10 mouse cellular contexts compared by ENCODE assay signal in the genomic region with DNA sequence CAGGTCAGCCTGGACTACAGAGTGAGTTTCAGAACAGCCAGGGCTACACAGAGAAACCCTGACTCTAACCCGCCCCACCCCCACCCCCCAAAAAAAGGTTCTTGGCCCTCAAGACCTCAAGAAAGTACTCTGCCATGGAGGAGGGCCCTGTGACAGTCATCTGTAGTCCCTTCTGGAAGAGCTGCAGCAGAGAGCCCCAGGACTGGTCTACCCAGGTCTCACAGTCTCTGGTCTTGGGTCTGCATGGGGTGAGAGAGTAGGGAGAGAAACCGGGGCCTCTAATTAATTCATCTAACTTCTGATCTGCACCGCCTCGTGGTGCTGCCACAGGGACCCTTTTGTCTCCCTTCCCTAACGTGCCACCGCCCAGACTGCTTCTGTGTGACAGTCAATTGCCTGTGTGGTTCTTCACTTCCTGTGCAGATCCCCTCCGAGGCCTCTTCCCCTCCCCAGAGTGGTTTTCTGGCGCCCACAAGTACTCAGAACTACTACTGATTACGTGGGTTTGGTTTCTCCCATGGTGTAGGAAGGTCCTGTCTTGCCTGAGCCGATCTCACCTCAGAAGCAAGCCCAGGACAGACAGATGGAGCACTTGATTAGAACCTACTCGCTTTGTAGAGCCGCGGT.
A peak's percentile ranks its signal among the peaks of the same experiment; 100 is the strongest.
DNase-seq lines count a peak whose midpoint lies in the region; ATAC-seq and TF ChIP-seq lines count a peak whose summit lies in the region.
"Had no signal": no experiment of that assay in that cellular context is flagged by ENCODE, and none has a peak within 500 bp of the region (broad histone marks: within the 10 kb centered on the region; RNA-seq: fewer than 3 reads in every experiment).

No protein-coding gene starts in this region.

- H3K4me1 ChIP-seq in neural tube, embryonic 12.5 days = no peaks in the 10 kb centered on the region
- no peaks in the 10 kb centered on the region for H3K4me1 ChIP-seq in midbrain, embryonic 14.5 days (ENCODE audit: control insufficient read depth, insufficient read depth, low read length)
- H3K4me1 ChIP-seq in kidney, adult 2 months (ENCODE audit: control insufficient read depth, insufficient read depth, low read length) = no peaks in the 10 kb centered on the region

- no peaks in the 10 kb centered on the region for H3K36me3 ChIP-seq in neural tube, embryonic 12.5 days
- peaks cover 11% of the 10 kb centered on the region; the same call in 1 of the 2 replicates for H3K36me3 ChIP-seq in midbrain, embryonic 14.5 days (ENCODE audit: control insufficient read depth, insufficient read depth, low read length)
- H3K36me3 ChIP-seq in kidney, adult 2 months (ENCODE audit: control insufficient read depth, insufficient read depth, low read length) = no peaks in the 10 kb centered on the region

- DNase-seq in neural tube, embryonic 10.5 days (ENCODE audit: extremely low spot score, low spot score) = no peak
- DNase-seq in midbrain, embryonic 14.5 days = no peak
- DNase-seq in thymus, postnatal 14 days = peak; percentile 89
- no peak for DNase-seq in kidney, adult 2 months
- DNase-seq in Muller cell, postnatal 12 days (ENCODE audit: inconsistent ontology term) = no peak
- DNase-seq in frontal cortex, postnatal 14 days (ENCODE audit: low spot score in 2 of 2) = no peak
- DNase-seq: adrenal gland, adult 2 months had no signal

- ATAC-seq in neural tube, embryonic 12.5 days (ENCODE audit: low FRiP score, low read depth) = 0 out of 2 replicates have a peak, but pooled peaks have one; percentile 7
- peak; percentile 100 for ATAC-seq in common myeloid progenitor, adult 5-6 weeks (replicated peaks; ENCODE audit: low read depth, poor library complexity, severe bottlenecking)
- ATAC-seq in midbrain, embryonic 14.5 days (ENCODE audit: low FRiP score, low TSS enrichment) = peak; percentile 55; the same call in 1 of the 2 replicates

- H3K4me2 ChIP-seq in neural tube, embryonic 12.5 days (replicated peaks) = no peak overlapping the region
- H3K4me2 ChIP-seq in midbrain, embryonic 14.5 days (ENCODE audit: low read length) = no peak overlapping the region

- TF ChIP-seq POLR2A in kidney, adult 2 months (IDR thresholded peaks at IDR 0.05; ENCODE audit: low read depth, low read length) = no peak

- no peaks in the 10 kb centered on the region for H3K27me3 ChIP-seq in neural tube, embryonic 12.5 days (replicated peaks)
- H3K27me3 ChIP-seq in midbrain, embryonic 14.5 days (ENCODE audit: control insufficient read depth, insufficient read depth, low read length) = no peaks in the 10 kb centered on the region
- H3K27me3 ChIP-seq in kidney, adult 2 months (replicated peaks; ENCODE audit: control insufficient read depth, insufficient read depth, low read length) = no peaks in the 10 kb centered on the region

- H3K27ac ChIP-seq in neural tube, embryonic 12.5 days = no peak overlapping the region
- no peak overlapping the region for H3K27ac ChIP-seq in midbrain, embryonic 14.5 days (replicated peaks; ENCODE audit: low read depth, low read length)
- no peak overlapping the region for H3K27ac ChIP-seq in kidney, adult 2 months (ENCODE audit: insufficient read depth, low read depth, low read length)
- H3K27ac ChIP-seq: kidney, postnatal 0 days had no signal

- TF ChIP-seq CTCF in kidney, adult 2 months (conservative IDR thresholded peaks at IDR 0.05; ENCODE audit: insufficient read depth, insufficient read length, low read depth, low read length) = no peak

- 70% methylated on average over 13 of the region's 13 CpGs for WGBS in neural tube, embryonic 12.5 days
- WGBS in midbrain, embryonic 14.5 days = 48% methylated on average over 13 of the region's 13 CpGs
- 79% methylated on average over 13 of the region's 13 CpGs for WGBS in kidney, adult 2 months

- no peak overlapping the region for H3K4me3 ChIP-seq in neural tube, embryonic 12.5 days
- H3K4me3 ChIP-seq in midbrain, embryonic 14.5 days (replicated peaks; ENCODE audit: low read depth, low read length) = no peak overlapping the region
- no peak overlapping the region for H3K4me3 ChIP-seq in kidney, adult 2 months (ENCODE audit: insufficient read depth, low read depth, low read length)

- H3K9me3 ChIP-seq in neural tube, embryonic 12.5 days = no peaks in the 10 kb centered on the region
- H3K9me3 ChIP-seq in midbrain, embryonic 14.5 days (ENCODE audit: control insufficient read depth, low read length) = no peaks in the 10 kb centered on the region

- H3K9ac ChIP-seq in neural tube, embryonic 12.5 days = no peak overlapping the region
- no peak overlapping the region for H3K9ac ChIP-seq in midbrain, embryonic 14.5 days (replicated peaks; ENCODE audit: low read length)

Comparison
In these comparisons a context has a peak if more than half of its experiments do, and no peak if none do; other contexts are left out.
1. ATAC-seq: peak in every context shown above with its lines; median percentile 100 in common myeloid progenitor, adult 5-6 weeks; 55 in midbrain, embryonic 14.5 days; 7 in neural tube, embryonic 12.5 days.